In the genomic region with DNA sequence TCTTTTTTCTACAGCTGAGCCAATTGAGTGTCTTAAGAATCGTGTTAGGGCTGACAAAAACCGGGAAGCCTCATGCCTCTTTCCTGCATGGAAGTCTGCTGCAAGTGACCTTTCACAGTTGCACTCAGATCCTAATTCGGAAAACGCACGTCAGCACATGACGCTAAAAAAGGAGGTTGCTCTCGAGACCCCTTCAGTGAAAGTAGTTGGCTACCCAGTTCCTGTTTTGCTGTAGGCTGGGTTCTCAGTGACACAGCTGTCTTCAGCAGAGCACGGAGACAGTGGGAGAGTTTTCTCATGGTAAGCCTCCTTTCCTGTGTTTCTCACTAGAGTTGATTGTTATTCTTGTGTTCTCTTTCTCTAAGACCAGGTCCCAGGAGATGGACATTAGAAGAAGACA, we compare ENCODE assay signal across 8 mouse cellular contexts. TPM values are rescaled to one million over a fixed set of nuclear protein-coding genes. Genes with fewer than 3 reads are reported as not detected.
DNase-seq lines count a peak whose midpoint lies in the region; ATAC-seq and TF ChIP-seq lines count a peak whose summit lies in the region.

No protein-coding gene starts in this region.

- WGBS in heart, adult 2 months, result 31% methylated on average over 8 of the region's 8 CpGs
- WGBS in heart, embryonic 11.5 days (ENCODE audit: insufficient replicate concordance), result 40% methylated on average over 8 of the region's 8 CpGs
- 55% methylated on average over 8 of the region's 8 CpGs for WGBS in lung, postnatal 0 days

- TF ChIP-seq EP300 in heart, adult 2 months (IDR thresholded peaks at IDR 0.05; ENCODE audit: insufficient read depth, low read depth, low read length), result no peak
- TF ChIP-seq EP300 in lung, postnatal 0 days (IDR thresholded peaks at IDR 0.05), result no peak

- no peak for TF ChIP-seq CTCF in heart, adult 2 months (IDR thresholded peaks at IDR 0.05)
- TF ChIP-seq CTCF in lung, postnatal 0 days (IDR thresholded peaks at IDR 0.05), result no peak

- peak; percentile 44 to 66 for DNase-seq in heart, adult 2 months
- DNase-seq in lung, postnatal 0 days (ENCODE audit: low spot score), result peak; percentile 50
- peak; percentile 29 to 66 for DNase-seq in spleen, postnatal 4 days (ENCODE audit: low spot score in 2 of 2)
- no peak for DNase-seq in left cerebral cortex, adult 18-20 months (ENCODE audit: low spot score in 2 of 2)
- DNase-seq in cerebellum, adult 9-10 months, result no peak

- peaks cover 10% of the 10 kb centered on the region for H3K4me1 ChIP-seq in heart, adult 2 months (ENCODE audit: control insufficient read depth, insufficient read depth, low read length)
- peaks cover 3% of the 10 kb centered on the region; the same call in 1 of the 2 replicates for H3K4me1 ChIP-seq in heart, embryonic 11.5 days (ENCODE audit: control insufficient read depth, insufficient read depth, low read length)
- H3K4me1 ChIP-seq in brown adipose tissue, adult 24 weeks (ENCODE audit: control insufficient read depth, insufficient read depth, insufficient read length, low read length), result peaks cover 4% of the 10 kb centered on the region; the same call in 1 of the 2 replicates
- no peaks in the 10 kb centered on the region for H3K4me1 ChIP-seq in lung, postnatal 0 days (ENCODE audit: insufficient read depth, low read depth, low read length)

- no peaks in the 10 kb centered on the region for H3K27me3 ChIP-seq in heart, adult 2 months (ENCODE audit: control insufficient read depth, insufficient read depth, low read length)
- no peaks in the 10 kb centered on the region for H3K27me3 ChIP-seq in heart, embryonic 11.5 days (ENCODE audit: control insufficient read depth, insufficient read depth, low read length)
- no peaks in the 10 kb centered on the region for H3K27me3 ChIP-seq in lung, postnatal 0 days (replicated peaks; ENCODE audit: insufficient read depth, low read length)

- no peaks in the 10 kb centered on the region for H3K79me2 ChIP-seq in heart, adult 2 months (replicated peaks; ENCODE audit: control insufficient read depth, insufficient read depth, low read length)

- H3K9ac ChIP-seq in heart, adult 2 months (ENCODE audit: low read depth, low read length), result no peak overlapping the region
- no peak overlapping the region for H3K9ac ChIP-seq in heart, embryonic 11.5 days (ENCODE audit: low read depth, low read length)
- H3K9ac ChIP-seq in lung, postnatal 0 days (replicated peaks; ENCODE audit: low read depth), result no peak overlapping the region

- H3K4me2 ChIP-seq in heart, embryonic 11.5 days, result no peak overlapping the region
- no peak overlapping the region for H3K4me2 ChIP-seq in lung, postnatal 0 days (replicated peaks; ENCODE audit: low read depth, low read length)

- H3K36me3 ChIP-seq in heart, adult 2 months (ENCODE audit: control insufficient read depth, insufficient read depth, low read length), result no peaks in the 10 kb centered on the region
- H3K36me3 ChIP-seq in heart, embryonic 11.5 days (ENCODE audit: control insufficient read depth, insufficient read depth, low read length), result no peaks in the 10 kb centered on the region
- no peaks in the 10 kb centered on the region for H3K36me3 ChIP-seq in lung, postnatal 0 days (ENCODE audit: insufficient read depth, low read length)

- TF ChIP-seq POLR2A in heart, adult 2 months (IDR thresholded peaks at IDR 0.05; ENCODE audit: insufficient read depth, low read depth, low read length), result peak; percentile 23; the same call in 1 of the 2 replicates

- H3K27ac ChIP-seq in heart, adult 2 months, result peak overlapping the region; percentile 58
- no peak overlapping the region for H3K27ac ChIP-seq in heart, embryonic 11.5 days (ENCODE audit: low read depth, low read length)
- H3K27ac ChIP-seq in brown adipose tissue, adult 24 weeks (replicated peaks; ENCODE audit: low read depth, low read length), result peak overlapping the region; percentile 78
- peak overlapping the region; percentile 40; the same call in 1 of the 2 replicates for H3K27ac ChIP-seq in lung, postnatal 0 days (ENCODE audit: low read length)

- no peak for ATAC-seq in heart, embryonic 11.5 days (replicated peaks; ENCODE audit: insufficient number of reproducible peaks, low FRiP score, low TSS enrichment)
- ATAC-seq in lung, postnatal 0 days, result no peak
- ATAC-seq in cerebellum, adult (ENCODE audit: insufficient number of reproducible peaks, low FRiP score, low TSS enrichment), result no peak

- intact Hi-C loops in heart, adult 2 months (cut with DNase I), result no loop called here

- no peaks in the 10 kb centered on the region for H3K9me3 ChIP-seq in heart, embryonic 11.5 days (replicated peaks; ENCODE audit: control insufficient read depth, low read length)
- no peaks in the 10 kb centered on the region for H3K9me3 ChIP-seq in lung, postnatal 0 days (ENCODE audit: low read length)

- H3K4me3 ChIP-seq in heart, adult 2 months, result no peak overlapping the region
- no peak overlapping the region for H3K4me3 ChIP-seq in heart, embryonic 11.5 days (ENCODE audit: low read depth, low read length)
- H3K4me3 ChIP-seq in brown adipose tissue, adult 24 weeks (ENCODE audit: insufficient read depth, low read depth, low read length), result no peak overlapping the region
- H3K4me3 ChIP-seq in lung, postnatal 0 days (ENCODE audit: low read depth, low read length), result no peak overlapping the region

RNA-seq across cellular contexts. Expression of a gene that starts 9.7 kb away (rescaled TPM):
- total RNA-seq in heart, adult 2 months (2021), result 100 to 1,000 TPM; 135 to 224 TPM
- 37.5 and 76.6 TPM in 2 replicates for polyA plus RNA-seq in heart, adult 2 months (2012; rRNA removed)
- 31.6 and 36.5 TPM in 2 replicates for polyA plus RNA-seq in heart, embryonic 11.5 days (2014; fragmentation: Nextera tagmentation; extraction: Ambion mirVana)
- polyA plus RNA-seq in brown adipose tissue, adult 24 weeks (2012; ENCODE audit: insufficient read depth, insufficient read length, missing spikeins), result 15.3 and 23.7 TPM in 2 replicates
- polyA plus RNA-seq in lung, postnatal 0 days (2015; fragmentation: Nextera tagmentation; extraction: Ambion mirVana), result 47.9 and 52.2 TPM in 2 replicates
- total RNA-seq in left cerebral cortex, adult 18-20 months (2021), result 10 to 100 TPM; 69.9 to 77.5 TPM

Comparison
In these comparisons a context has a peak if more than half of its experiments do, and no peak if none do; other contexts are left out.
1. DNase-seq: peak in heart, adult 2 months (2 of 2), lung, postnatal 0 days (single experiment) and spleen, postnatal 4 days (2 of 2); none in left cerebral cortex, adult 18-20 months (0 of 2) and cerebellum, adult 9-10 months (single experiment).